Mouse (Mus musculus) layer of hippocampus, adult 8-10 months (tissue): ENCODE results near the gene Gm614. TPM values are rescaled to one million over a fixed set of nuclear protein-coding genes. Genes with fewer than 3 reads are reported as not detected.

ENCODE experiments used
- DNase-seq, 2 experiments: peaks; one replicate each; pipeline ENCODE4 v3.0.0; 2022; ENCODE audit warnings: low spot score in 2 of 2
- total RNA-seq, 4 experiments: library from RNA; stranded (reverse); gene quantifications; 2 replicates each; pipeline ENCODE4 v1.2.4; 2022

The Gm614 gene
- total RNA-seq, 4 experiments from 2014 or later = not detected

GRCm38 (mm10) chrX:101260441-101261325 is 3.1 kb downstream of the Gm614 start:
- no peak for DNase-seq

DNA sequence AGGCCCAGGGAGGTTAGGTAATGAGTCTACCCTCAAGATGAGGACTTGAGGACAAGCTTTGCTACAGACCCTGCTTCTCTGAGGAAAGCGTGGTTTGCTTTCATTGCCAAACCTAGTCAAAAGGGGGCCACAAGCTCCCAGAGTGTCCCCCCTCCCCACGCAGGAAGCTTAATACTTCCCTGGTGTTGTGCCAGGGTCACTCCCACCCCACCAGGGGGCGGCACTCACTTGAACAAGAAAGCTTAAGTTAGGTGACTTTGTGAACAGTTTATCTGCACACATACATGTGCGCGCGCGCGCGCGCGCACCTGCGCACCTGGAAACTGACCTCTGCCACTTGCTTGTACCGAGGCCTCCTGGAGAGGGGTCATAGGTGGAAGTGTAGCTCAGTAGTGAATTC is 7.2 kb downstream of the Gm614 start:
- no peak for DNase-seq

- no peak for DNase-seq
Observed at GRCm38 (mm10) chrX:101254740-101255139, 9.1 kb downstream of the Gm614 start.

DNA sequence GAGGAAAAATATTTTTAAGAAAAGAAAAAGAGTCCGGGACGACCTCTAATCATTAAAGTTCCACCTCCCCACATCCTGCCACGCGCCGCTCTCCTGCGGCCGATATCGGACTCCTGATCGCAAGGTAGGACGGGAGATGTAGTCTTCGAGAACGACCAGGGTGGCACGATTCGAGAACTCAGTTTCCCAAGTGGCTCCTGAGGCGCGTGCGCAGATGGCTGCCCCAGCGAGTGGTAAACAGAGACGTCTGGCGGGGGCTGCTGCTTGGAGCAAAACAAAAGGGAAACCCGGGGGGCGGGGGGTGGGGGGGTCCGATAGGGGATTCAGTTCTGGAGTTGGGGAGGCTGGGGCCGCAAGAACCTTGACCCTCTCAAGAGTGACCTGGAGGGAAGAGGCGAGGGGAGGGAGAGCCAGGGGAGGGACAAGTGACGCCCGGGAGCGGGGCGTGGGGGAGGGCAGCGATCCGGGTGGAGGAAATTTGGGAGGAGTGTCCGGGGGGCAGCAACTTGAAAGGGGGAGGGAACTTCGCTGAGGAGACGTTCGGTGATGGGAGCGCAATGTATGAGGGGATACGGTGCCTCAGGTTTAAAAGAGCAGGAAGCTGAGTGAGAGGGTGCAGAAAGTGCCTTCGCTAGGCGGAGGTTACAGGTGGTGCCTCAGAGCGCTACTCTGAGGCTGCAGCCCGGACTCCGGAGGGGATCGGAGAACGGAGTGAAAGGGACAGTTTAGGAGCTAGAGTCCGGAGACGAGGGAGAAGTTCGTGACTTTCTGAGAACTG is 9.7 kb downstream of the Gm614 start, which contains the start of gene Foxo4:
Gene Foxo4, plus strand, starts transcription at position 577 of the 778 bp plus-strand sequence.
- DNase-seq = peak; percentile 82 to 83

DNA sequence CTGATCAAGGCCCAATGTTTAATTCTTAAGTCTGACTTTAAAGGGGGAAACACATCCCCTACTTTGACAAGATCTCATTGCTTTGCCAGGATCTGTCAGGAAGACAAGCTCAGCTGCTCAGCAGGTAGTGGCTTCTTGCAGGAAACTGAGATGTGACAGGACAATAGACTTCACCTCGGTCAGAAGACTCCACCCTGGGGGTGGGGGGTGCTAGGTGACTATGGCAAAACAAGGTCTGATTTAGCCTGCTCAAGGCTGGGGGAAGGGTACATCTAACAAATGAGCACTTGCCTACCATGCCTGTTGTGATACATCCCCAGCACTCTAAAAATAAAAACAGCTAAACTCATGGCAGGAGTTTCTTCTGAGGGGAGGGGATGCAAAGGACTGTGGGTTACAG is 18.8 kb downstream of the Gm614 start:
- DNase-seq = no peak

GRCm38 (mm10) chrX:101222796-101223162 is 41.0 kb downstream of the Gm614 start:
- no peak for DNase-seq

DNA sequence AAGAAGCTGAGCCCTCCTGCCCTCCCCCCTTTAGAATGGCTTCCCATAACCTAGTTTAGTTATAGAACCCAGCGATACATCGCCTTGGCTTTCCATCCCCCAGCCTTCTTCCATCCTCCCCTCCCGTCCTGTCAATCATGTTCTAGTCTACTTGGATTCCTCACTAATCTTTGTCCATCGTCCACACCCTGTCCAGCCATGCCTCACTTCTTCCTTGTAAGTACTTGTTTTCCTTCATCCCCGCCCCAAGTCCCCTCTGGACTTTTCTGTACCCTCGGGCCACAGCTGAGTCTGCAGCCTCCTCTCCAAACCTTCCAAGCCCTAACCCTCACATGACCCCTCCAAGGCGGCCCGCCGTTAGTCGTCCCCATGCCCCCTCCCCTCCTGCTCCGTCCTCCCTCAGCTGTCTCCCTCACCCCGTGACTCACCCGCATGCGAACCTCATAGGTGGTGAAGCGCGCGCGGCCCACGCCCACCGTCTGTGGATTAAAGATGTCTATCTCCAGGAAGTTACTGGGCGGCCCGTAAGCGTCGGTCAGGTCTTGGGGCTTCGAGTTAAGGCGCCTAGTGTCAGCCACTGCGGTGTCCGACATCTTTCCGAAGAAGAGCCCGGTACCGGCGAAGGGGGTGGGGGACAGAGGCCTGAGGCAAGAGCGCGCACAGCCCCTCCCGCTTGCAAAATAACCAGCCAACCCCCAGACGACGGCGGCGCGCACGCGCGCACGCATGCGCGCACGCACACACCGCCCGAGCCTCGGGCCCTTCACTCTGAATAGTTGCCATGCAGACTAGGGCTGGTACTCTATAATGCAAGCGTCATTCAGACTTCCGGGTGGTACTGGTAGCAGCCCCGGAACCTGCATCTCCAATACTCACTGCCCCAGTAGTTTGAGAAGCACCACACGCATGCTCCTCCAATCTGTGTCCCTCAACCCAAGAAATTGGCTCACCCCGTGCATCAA is 41.7 kb downstream of the Gm614 start, which contains the start of gene Snx12:
Gene Snx12, minus strand, starts transcription at position 730 of the 962 bp plus-strand sequence.
- DNase-seq = peak; percentile 92 to 93

Other genes with a start within 250 kb of the Gm614 start
- 1 to 10 TPM in 1 of 4 experiments, under 1 TPM in 3; 0.14 to 1.1 (median 0.31) TPM for gene Tex11, start 204.3 kb downstream of the Gm614 start, total RNA-seq
- gene Slc7a3, start 178.0 kb downstream of the Gm614 start, total RNA-seq = 1 to 10 TPM; 7.2 to 7.6 (median 7.6) TPM
- gene Snx12, start 41.4 kb downstream of the Gm614 start, total RNA-seq = 100 to 1,000 TPM in 1 of 4 experiments, 10 to 100 TPM in 3; 77.3 to 103 (median 85.8) TPM
- gene Foxo4, start 9.5 kb downstream of the Gm614 start, total RNA-seq = 10 to 100 TPM; 18.9 to 24.7 (median 22.3) TPM
- gene Il2rg, start 4.3 kb upstream of the Gm614 start, total RNA-seq = 1 to 10 TPM in 2 of 4 experiments, under 1 TPM in 2; 0.37 to 1.6 (median 1.1) TPM
- under 1 TPM in 1 of 4 experiments, not detected in 3; 0.27 TPM for gene Gm20489, start 5.0 kb upstream of the Gm614 start, total RNA-seq
- gene Med12, start 10.0 kb upstream of the Gm614 start, total RNA-seq = 10 to 100 TPM; 28.1 to 37.8 (median 33.4) TPM
- gene Nlgn3, start 35.2 kb upstream of the Gm614 start, total RNA-seq = 100 to 1,000 TPM; 164 to 172 (median 167) TPM
- gene Gjb1, start 112.4 kb upstream of the Gm614 start, total RNA-seq = 10 to 100 TPM; 15.2 to 18.5 (median 17.0) TPM
- 100 to 1,000 TPM; 169 to 203 (median 194) TPM for gene Zmym3, start 156.9 kb upstream of the Gm614 start, total RNA-seq
- 100 to 1,000 TPM; 121 to 138 (median 128) TPM for gene Nono, start 165.3 kb upstream of the Gm614 start, total RNA-seq
- gene Itgb1bp2, start 185.1 kb upstream of the Gm614 start, total RNA-seq = 1 to 10 TPM in 3 of 4 experiments, not detected in 1; 1.2 to 2.1 (median 1.4) TPM